Mouse (Mus musculus): ENCODE measurements at regions not wholly inside any gene's neighbourhood (a gene's known extent, or its start where the extent isn't known, plus 50 kb on each side); places are given as distances from the start of the nearest gene placed in this dataset.

GRCm38 (mm10) chr2:161470844-161471243, 362.0 kb upstream of the Chd6 start:
- Histone ChIP-seq H3K27ac (ENCODE audit: low read length) (no peak overlapping the region), H3K9me3 (ENCODE audit: low read length) (no peaks in the 10 kb centered on the region), H3K36me3 (ENCODE audit: insufficient read depth, low read length) (no peaks in the 10 kb centered on the region), H3K4me2 (replicated peaks; ENCODE audit: low read depth, low read length) (no peak overlapping the region), H3K27me3 (ENCODE audit: insufficient read depth, low read length) (no peaks in the 10 kb centered on the region), H3K4me3 (ENCODE audit: low read length) (no peak overlapping the region), H3K4me1 (ENCODE audit: insufficient read depth, low read length) (no peaks in the 10 kb centered on the region), H3K9ac (replicated peaks; ENCODE audit: low read length) (no peak overlapping the region)
- ATAC-seq (ENCODE audit: low FRiP score, low TSS enrichment), result no peak
- 84% methylated on average over 5 of the region's 5 CpGs for WGBS

GRCm38 (mm10) chr2:161470025-161470424, 361.1 kb upstream of the Chd6 start:
- Histone ChIP-seq H3K27ac (ENCODE audit: low read length) (no peak overlapping the region), H3K27me3 (ENCODE audit: insufficient read depth, low read length) (no peaks in the 10 kb centered on the region), H3K9me3 (ENCODE audit: low read length) (no peaks in the 10 kb centered on the region), H3K9ac (replicated peaks; ENCODE audit: low read length) (no peak overlapping the region), H3K4me2 (replicated peaks; ENCODE audit: low read depth, low read length) (no peak overlapping the region), H3K4me3 (ENCODE audit: low read length) (no peak overlapping the region), H3K4me1 (ENCODE audit: insufficient read depth, low read length) (no peaks in the 10 kb centered on the region), H3K36me3 (ENCODE audit: insufficient read depth, low read length) (no peaks in the 10 kb centered on the region)
- peak; percentile 82 for ATAC-seq (ENCODE audit: low FRiP score, low TSS enrichment)
- WGBS, result 30% methylated on average over 2 of the region's 2 CpGs

GRCm38 (mm10) chr2:161467035-161467434, 358.2 kb upstream of the Chd6 start:
- H3K4me1 ChIP-seq (ENCODE audit: insufficient read depth, low read length), result no peaks in the 10 kb centered on the region
- peak; percentile 54; the same call in 1 of the 2 replicates for ATAC-seq (ENCODE audit: low FRiP score, low TSS enrichment)

GRCm38 (mm10) chr2:161460600-161460999, 351.7 kb upstream of the Chd6 start:
- WGBS, result 94% methylated on average over 4 of the region's 4 CpGs
- H3K27me3 ChIP-seq (ENCODE audit: insufficient read depth, low read length), result no peaks in the 10 kb centered on the region
- no peak overlapping the region for H3K4me3 ChIP-seq (ENCODE audit: low read length)

More at GRCm38 (mm10) chr2:161467035-161467434, 358.2 kb upstream of the Chd6 start:
- Histone ChIP-seq H3K36me3 (ENCODE audit: insufficient read depth, low read length) (no peaks in the 10 kb centered on the region), H3K27me3 (ENCODE audit: insufficient read depth, low read length) (no peaks in the 10 kb centered on the region), H3K9me3 (ENCODE audit: low read length) (peaks cover under 1% of the 10 kb centered on the region; the same call in 1 of the 2 replicates), H3K4me2 (replicated peaks; ENCODE audit: low read depth, low read length) (no peak overlapping the region), H3K9ac (replicated peaks; ENCODE audit: low read length) (no peak overlapping the region), H3K4me3 (ENCODE audit: low read length) (no peak overlapping the region), H3K27ac (ENCODE audit: low read length) (no peak overlapping the region)
- WGBS, result 30% methylated on average over 1 of the region's 1 CpGs

GRCm38 (mm10) chr2:161454466-161454865, 345.6 kb upstream of the Chd6 start:
- no peak overlapping the region for H3K4me2 ChIP-seq (replicated peaks; ENCODE audit: low read depth, low read length)
- no peak overlapping the region for H3K9ac ChIP-seq (replicated peaks; ENCODE audit: low read length)
- no peaks in the 10 kb centered on the region for H3K4me1 ChIP-seq (ENCODE audit: insufficient read depth, low read length)
- no peaks in the 10 kb centered on the region for H3K36me3 ChIP-seq (ENCODE audit: insufficient read depth, low read length)
- no peaks in the 10 kb centered on the region for H3K27me3 ChIP-seq (ENCODE audit: insufficient read depth, low read length)
- ATAC-seq (ENCODE audit: low FRiP score, low TSS enrichment), result no peak
- no peak overlapping the region for H3K4me3 ChIP-seq (ENCODE audit: low read length)
- WGBS, result 63% methylated on average over 6 of the region's 6 CpGs
- no peaks in the 10 kb centered on the region for H3K9me3 ChIP-seq (ENCODE audit: low read length)
- H3K27ac ChIP-seq (ENCODE audit: low read length), result no peak overlapping the region

More at GRCm38 (mm10) chr2:161460600-161460999, 351.7 kb upstream of the Chd6 start:
- Histone ChIP-seq H3K9me3 (ENCODE audit: low read length) (peaks cover 5% of the 10 kb centered on the region; the same call in 1 of the 2 replicates), H3K27ac (ENCODE audit: low read length) (no peak overlapping the region), H3K4me1 (ENCODE audit: insufficient read depth, low read length) (no peaks in the 10 kb centered on the region), H3K36me3 (ENCODE audit: insufficient read depth, low read length) (no peaks in the 10 kb centered on the region), H3K4me2 (replicated peaks; ENCODE audit: low read depth, low read length) (no peak overlapping the region), H3K9ac (replicated peaks; ENCODE audit: low read length) (no peak overlapping the region)
- no peak for ATAC-seq (ENCODE audit: low FRiP score, low TSS enrichment)

- Histone ChIP-seq H3K4me3 (ENCODE audit: low read length) (no peak overlapping the region), H3K36me3 (ENCODE audit: insufficient read depth, low read length) (no peaks in the 10 kb centered on the region), H3K9me3 (ENCODE audit: low read length) (no peaks in the 10 kb centered on the region), H3K9ac (replicated peaks; ENCODE audit: low read length) (no peak overlapping the region), H3K4me1 (ENCODE audit: insufficient read depth, low read length) (no peaks in the 10 kb centered on the region), H3K27me3 (ENCODE audit: insufficient read depth, low read length) (no peaks in the 10 kb centered on the region), H3K4me2 (replicated peaks; ENCODE audit: low read depth, low read length) (no peak overlapping the region), H3K27ac (ENCODE audit: low read length) (no peak overlapping the region)
- ATAC-seq (ENCODE audit: low FRiP score, low TSS enrichment), result peak; percentile 51; the same call in 1 of the 2 replicates
- WGBS, result 9% methylated on average over 9 of the region's 9 CpGs
Observed at GRCm38 (mm10) chr2:161433816-161434215, 324.9 kb upstream of the Chd6 start.

GRCm38 (mm10) chr2:161429294-161429693, 320.4 kb upstream of the Chd6 start:
- H3K4me1 ChIP-seq (ENCODE audit: insufficient read depth, low read length), result no peaks in the 10 kb centered on the region
- H3K9ac ChIP-seq (replicated peaks; ENCODE audit: low read length), result no peak overlapping the region
- H3K27me3 ChIP-seq (ENCODE audit: insufficient read depth, low read length), result no peaks in the 10 kb centered on the region
- no peaks in the 10 kb centered on the region for H3K9me3 ChIP-seq (ENCODE audit: low read length)
- H3K4me3 ChIP-seq (ENCODE audit: low read length), result no peak overlapping the region
- no peak overlapping the region for H3K27ac ChIP-seq (ENCODE audit: low read length)
- no peak overlapping the region for H3K4me2 ChIP-seq (replicated peaks; ENCODE audit: low read depth, low read length)
- no peak for ATAC-seq (ENCODE audit: low FRiP score, low TSS enrichment)
- 76% methylated on average over 3 of the region's 3 CpGs for WGBS
- H3K36me3 ChIP-seq (ENCODE audit: insufficient read depth, low read length), result no peaks in the 10 kb centered on the region

GRCm38 (mm10) chr2:161425587-161425986, 316.7 kb upstream of the Chd6 start:
- Histone ChIP-seq H3K27me3 (ENCODE audit: insufficient read depth, low read length) (no peaks in the 10 kb centered on the region), H3K9me3 (ENCODE audit: low read length) (no peaks in the 10 kb centered on the region), H3K4me1 (ENCODE audit: insufficient read depth, low read length) (no peaks in the 10 kb centered on the region), H3K9ac (replicated peaks; ENCODE audit: low read length) (no peak overlapping the region), H3K4me2 (replicated peaks; ENCODE audit: low read depth, low read length) (no peak overlapping the region), H3K27ac (ENCODE audit: low read length) (no peak overlapping the region), H3K36me3 (ENCODE audit: insufficient read depth, low read length) (no peaks in the 10 kb centered on the region), H3K4me3 (ENCODE audit: low read length) (no peak overlapping the region)
- no peak for ATAC-seq (ENCODE audit: low FRiP score, low TSS enrichment)
- WGBS, result 30% methylated on average over 3 of the region's 3 CpGs

GRCm38 (mm10) chr2:161418062-161418461, 309.2 kb upstream of the Chd6 start:
- no peaks in the 10 kb centered on the region for H3K4me1 ChIP-seq (ENCODE audit: insufficient read depth, low read length)
- no peak overlapping the region for H3K27ac ChIP-seq (ENCODE audit: low read length)
- H3K4me2 ChIP-seq (replicated peaks; ENCODE audit: low read depth, low read length), result no peak overlapping the region
- H3K4me3 ChIP-seq (ENCODE audit: low read length), result no peak overlapping the region
- no peaks in the 10 kb centered on the region for H3K27me3 ChIP-seq (ENCODE audit: insufficient read depth, low read length)
- H3K36me3 ChIP-seq (ENCODE audit: insufficient read depth, low read length), result no peaks in the 10 kb centered on the region
- no peak for ATAC-seq (ENCODE audit: low FRiP score, low TSS enrichment)
- H3K9ac ChIP-seq (replicated peaks; ENCODE audit: low read length), result no peak overlapping the region
- H3K9me3 ChIP-seq (ENCODE audit: low read length), result no peaks in the 10 kb centered on the region
- 81% methylated on average over 7 of the region's 7 CpGs for WGBS

GRCm38 (mm10) chr2:161416218-161416927, 307.5 kb upstream of the Chd6 start:
- no peak overlapping the region for H3K27ac ChIP-seq (ENCODE audit: low read length)
- H3K27me3 ChIP-seq (ENCODE audit: insufficient read depth, low read length), result no peaks in the 10 kb centered on the region
- no peaks in the 10 kb centered on the region for H3K36me3 ChIP-seq (ENCODE audit: insufficient read depth, low read length)
- no peak for ATAC-seq (ENCODE audit: low FRiP score, low TSS enrichment)
- no peak overlapping the region for H3K4me3 ChIP-seq (ENCODE audit: low read length)
- 72% methylated on average over 13 of the region's 13 CpGs for WGBS
- no peak overlapping the region for H3K4me2 ChIP-seq (replicated peaks; ENCODE audit: low read depth, low read length)
- H3K9ac ChIP-seq (replicated peaks; ENCODE audit: low read length), result no peak overlapping the region
- H3K9me3 ChIP-seq (ENCODE audit: low read length), result no peaks in the 10 kb centered on the region
- H3K4me1 ChIP-seq (ENCODE audit: insufficient read depth, low read length), result no peaks in the 10 kb centered on the region
